Mouse (Mus musculus) forebrain, embryonic 16.5 days (tissue): ENCODE data around the gene Gatad2a. TPM values are rescaled to one million over a fixed set of nuclear protein-coding genes. Genes with fewer than 3 reads are reported as not detected.

Experiments used
- ATAC-seq: fragments of 200-750 bp; cut with Nextera tagmentation; 2 replicates; pipeline ENCODE4 v1.8.0; 2017; ENCODE audit warnings: mild to moderate bottlenecking, moderate library complexity
- H3K27ac ChIP-seq: fragments of 300-500 bp; sonication (generic); 2 replicates; pipeline ENCODE4 v1.5.1; 2014; ENCODE audit warnings: low read length, control low read depth
- H3K27me3 ChIP-seq: fragments of 300-500 bp; sonication (generic); replicated peaks from 2 replicates; pipeline ENCODE4 v1.6.1; 2014; ENCODE audit warnings: low read length; ENCODE audit not compliant: control insufficient read depth, insufficient read depth
- H3K36me3 ChIP-seq: fragments of 300-500 bp; sonication (generic); 2 replicates; pipeline ENCODE4 v1.6.1; 2014; ENCODE audit not compliant: control insufficient read depth, insufficient read depth
- H3K4me1 ChIP-seq: fragments of 300-500 bp; sonication (generic); replicated peaks from 2 replicates; pipeline ENCODE4 v1.6.1; 2014; ENCODE audit warnings: low read length; ENCODE audit not compliant: control insufficient read depth, insufficient read depth
- H3K4me2 ChIP-seq: fragments of 300-500 bp; sonication (generic); 2 replicates; pipeline ENCODE4 v1.6.1; 2014; ENCODE audit warnings: mild to moderate bottlenecking, low read length, control low read depth
- H3K4me3 ChIP-seq: fragments of 300-500 bp; sonication (generic); replicated peaks from 2 replicates; pipeline ENCODE4 v1.5.1; 2014; ENCODE audit warnings: mild to moderate bottlenecking, low read length, control low read depth
- H3K9ac ChIP-seq: fragments of 300-500 bp; sonication (generic); replicated peaks from 2 replicates; pipeline ENCODE4 v1.6.1; 2014; ENCODE audit warnings: low read depth, low read length, control low read depth
- H3K9me3 ChIP-seq: fragments of 300-500 bp; sonication (generic); 2 replicates; pipeline ENCODE4 v1.6.1; 2016; ENCODE audit warnings: low read length; ENCODE audit not compliant: control insufficient read depth
- WGBS: fragments of 180-500 bp; shearing (Covaris S2); extraction: QIAGEN DNeasy Blood & Tissue Kit; methylation state at CpG from one replicate; pipeline ENCODE4 v1.1.7; 2014; 5-methylcytosine and 5-hydroxymethylcytosine counted together
- polyA plus RNA-seq: library from polyadenylated mRNA; unstranded; fragments of >200 nt; fragmentation: Nextera tagmentation; extraction: Ambion mirVana; gene quantifications from 2 replicates; pipeline ENCODE4 v1.2.1, GENCODE M21; 2015

Gene Gatad2a
- polyA plus RNA-seq, 1 experiment from 2014 or later = 22.6 TPM

DNA sequence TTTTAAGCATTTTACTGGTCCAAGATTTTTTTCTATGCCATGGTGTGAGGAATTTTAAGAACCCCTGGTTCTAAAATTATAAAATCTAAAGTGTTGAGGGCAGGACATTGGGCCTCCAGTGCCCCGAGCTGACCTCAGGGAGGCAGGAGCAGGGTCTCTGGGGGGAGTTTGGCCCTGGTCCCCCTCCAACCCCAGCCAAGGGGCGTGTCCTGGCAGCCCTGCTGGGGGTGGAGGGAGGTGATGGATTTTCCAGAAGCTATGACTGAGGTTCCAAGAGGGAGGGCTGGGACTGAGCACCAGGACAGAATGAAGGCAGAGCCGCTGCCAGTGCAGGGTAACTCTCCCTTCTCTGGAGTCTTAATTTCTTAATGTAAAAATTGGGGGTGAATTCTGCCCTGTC is 118.2 kb downstream of the Gatad2a start:
- WGBS = 54% methylated on average over 3 of the region's 3 CpGs
- H3K36me3 ChIP-seq = no peaks in the 10 kb centered on the region
- ATAC-seq = no peak
- H3K9ac ChIP-seq = no peak overlapping the region
- peaks cover 39% of the 10 kb centered on the region for H3K27me3 ChIP-seq
- no peak overlapping the region for H3K27ac ChIP-seq
- peaks cover 13% of the 10 kb centered on the region for H3K4me1 ChIP-seq
- no peak overlapping the region for H3K4me3 ChIP-seq
- no peaks in the 10 kb centered on the region for H3K9me3 ChIP-seq
- H3K4me2 ChIP-seq = no peak overlapping the region

DNA sequence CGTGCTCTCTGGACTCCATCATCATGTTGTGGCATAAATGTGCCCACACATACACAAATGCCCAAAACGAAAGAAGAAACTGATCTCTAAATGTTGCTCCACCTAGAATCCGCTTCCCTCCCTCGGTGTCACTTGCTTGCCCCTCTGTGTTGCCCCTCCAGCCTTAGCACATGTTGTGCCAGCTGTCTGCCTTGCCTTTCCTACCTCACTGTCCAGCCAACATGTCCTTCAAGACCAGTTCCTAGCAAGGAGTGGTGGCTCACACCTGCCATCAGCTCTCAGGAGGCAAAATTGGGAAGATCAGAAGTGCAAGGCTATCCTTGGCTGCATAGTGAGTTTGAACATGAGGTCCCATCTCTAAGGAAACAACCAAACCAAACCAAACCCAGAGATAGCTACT is 118.8 kb downstream of the Gatad2a start:
- no peak for ATAC-seq
- H3K4me2 ChIP-seq = no peak overlapping the region
- WGBS = 90% methylated on average over 4 of the region's 4 CpGs
- H3K27me3 ChIP-seq = peaks cover 33% of the 10 kb centered on the region
- H3K4me1 ChIP-seq = peaks cover 12% of the 10 kb centered on the region
- no peak overlapping the region for H3K27ac ChIP-seq
- no peaks in the 10 kb centered on the region for H3K36me3 ChIP-seq
- H3K4me3 ChIP-seq = no peak overlapping the region
- no peaks in the 10 kb centered on the region for H3K9me3 ChIP-seq
- H3K9ac ChIP-seq = no peak overlapping the region

DNA sequence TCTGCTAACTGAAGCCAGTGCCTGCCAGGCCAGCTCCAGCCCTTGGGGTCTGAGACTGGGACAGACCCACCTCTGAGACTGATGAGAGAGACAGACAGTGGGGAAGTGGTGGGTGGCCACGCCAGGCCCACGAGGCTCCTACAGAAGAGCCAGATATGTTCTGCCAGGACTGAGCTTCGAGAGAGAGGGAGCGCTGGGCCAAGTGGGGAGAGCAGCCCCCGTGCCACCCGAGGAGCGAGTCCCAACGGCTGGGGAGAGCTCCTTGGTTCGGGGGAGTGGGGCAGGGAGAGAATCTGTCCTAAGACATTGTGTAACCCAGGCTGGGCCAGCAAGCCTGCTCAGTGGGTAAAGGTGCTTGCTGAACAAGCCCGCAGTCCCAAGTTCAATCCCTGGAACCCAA is 119.2 kb downstream of the Gatad2a start:
- H3K27me3 ChIP-seq = peaks cover 29% of the 10 kb centered on the region
- no peak overlapping the region for H3K27ac ChIP-seq
- no peaks in the 10 kb centered on the region; the same call in 1 of the 2 replicates for H3K36me3 ChIP-seq
- WGBS = 80% methylated on average over 10 of the region's 10 CpGs
- ATAC-seq = no peak
- H3K4me3 ChIP-seq = no peak overlapping the region
- H3K4me1 ChIP-seq = peaks cover 10% of the 10 kb centered on the region
- H3K4me2 ChIP-seq = no peak overlapping the region
- H3K9ac ChIP-seq = no peak overlapping the region
- H3K9me3 ChIP-seq = no peaks in the 10 kb centered on the region

DNA sequence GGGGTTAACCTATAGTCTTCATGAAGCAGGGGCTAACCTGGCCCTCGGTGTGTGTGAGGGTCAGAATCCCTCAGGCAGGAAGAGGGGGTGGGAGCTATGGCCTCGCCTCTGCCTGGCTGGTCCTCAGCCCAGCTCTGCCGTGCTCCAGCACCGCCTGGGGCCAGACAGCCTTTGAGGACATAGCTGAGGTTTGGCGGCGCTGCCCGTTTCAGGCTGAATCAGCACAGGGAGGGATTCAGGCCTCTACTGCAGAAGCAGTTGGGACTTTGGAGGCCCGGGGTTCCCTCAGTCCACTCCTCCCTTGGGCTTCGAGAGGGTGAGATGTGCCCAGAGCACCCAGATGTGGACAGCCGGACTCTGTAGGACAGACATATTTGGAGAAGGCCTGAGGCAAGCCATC is 120.1 kb downstream of the Gatad2a start:
- 41% methylated on average over 10 of the region's 10 CpGs for WGBS
- no peaks in the 10 kb centered on the region; the same call in 1 of the 2 replicates for H3K36me3 ChIP-seq
- ATAC-seq = no peak
- no peak overlapping the region for H3K9ac ChIP-seq
- H3K9me3 ChIP-seq = no peaks in the 10 kb centered on the region
- H3K4me1 ChIP-seq = peaks cover 4% of the 10 kb centered on the region
- peaks cover 20% of the 10 kb centered on the region for H3K27me3 ChIP-seq
- no peak overlapping the region for H3K4me2 ChIP-seq
- no peak overlapping the region for H3K4me3 ChIP-seq
- no peak overlapping the region for H3K27ac ChIP-seq

DNA sequence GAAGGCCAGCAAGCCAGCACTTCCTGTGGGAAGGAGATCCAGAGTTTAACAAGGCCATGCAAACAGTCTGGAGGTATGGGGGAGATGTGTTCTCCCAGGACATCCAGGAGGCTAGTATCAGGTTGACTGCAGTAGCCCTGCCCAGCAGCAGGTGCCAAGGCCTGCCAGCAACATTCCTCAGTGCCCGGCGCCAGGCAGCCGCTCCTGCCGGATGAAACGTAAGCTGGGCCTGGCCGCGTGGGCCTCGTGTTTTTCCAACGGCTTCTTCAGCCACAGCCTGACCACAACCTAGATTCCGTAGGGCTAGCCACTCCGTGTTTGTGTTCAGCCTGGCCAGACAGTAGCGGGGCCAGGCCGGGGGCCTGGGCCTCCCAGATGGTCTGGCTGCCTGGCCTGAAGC is 121.5 kb downstream of the Gatad2a start:
- Histone ChIP-seq H3K9me3 (no peaks in the 10 kb centered on the region), H3K4me1 (no peaks in the 10 kb centered on the region), H3K27me3 (peaks cover 6% of the 10 kb centered on the region), H3K9ac (no peak overlapping the region), H3K4me2 (no peak overlapping the region), H3K27ac (no peak overlapping the region), H3K36me3 (no peaks in the 10 kb centered on the region; the same call in 1 of the 2 replicates), H3K4me3 (no peak overlapping the region)
- 86% methylated on average over 13 of the region's 13 CpGs for WGBS
- ATAC-seq = no peak

- H3K4me2 ChIP-seq = no peak overlapping the region
- H3K9ac ChIP-seq = no peak overlapping the region
- no peaks in the 10 kb centered on the region for H3K4me1 ChIP-seq
- no peak overlapping the region for H3K4me3 ChIP-seq
- H3K36me3 ChIP-seq = no peaks in the 10 kb centered on the region; the same call in 1 of the 2 replicates
- H3K27ac ChIP-seq = no peak overlapping the region
- no peaks in the 10 kb centered on the region for H3K9me3 ChIP-seq
- WGBS = 11% methylated on average over 9 of the region's 9 CpGs
- no peak for ATAC-seq
- peaks cover 2% of the 10 kb centered on the region for H3K27me3 ChIP-seq
Measured at GRCm38 (mm10) chr8:69874155-69874554, 122.0 kb downstream of the Gatad2a start.

- ATAC-seq = no peak
- Histone ChIP-seq H3K27ac (no peak overlapping the region), H3K9me3 (no peaks in the 10 kb centered on the region), H3K4me3 (no peak overlapping the region), H3K27me3 (no peaks in the 10 kb centered on the region), H3K36me3 (no peaks in the 10 kb centered on the region; the same call in 1 of the 2 replicates), H3K4me1 (no peaks in the 10 kb centered on the region), H3K9ac (no peak overlapping the region), H3K4me2 (no peak overlapping the region)
- WGBS = 93% methylated on average over 6 of the region's 6 CpGs
Measured at GRCm38 (mm10) chr8:69870907-69871306, 125.3 kb downstream of the Gatad2a start.

DNA sequence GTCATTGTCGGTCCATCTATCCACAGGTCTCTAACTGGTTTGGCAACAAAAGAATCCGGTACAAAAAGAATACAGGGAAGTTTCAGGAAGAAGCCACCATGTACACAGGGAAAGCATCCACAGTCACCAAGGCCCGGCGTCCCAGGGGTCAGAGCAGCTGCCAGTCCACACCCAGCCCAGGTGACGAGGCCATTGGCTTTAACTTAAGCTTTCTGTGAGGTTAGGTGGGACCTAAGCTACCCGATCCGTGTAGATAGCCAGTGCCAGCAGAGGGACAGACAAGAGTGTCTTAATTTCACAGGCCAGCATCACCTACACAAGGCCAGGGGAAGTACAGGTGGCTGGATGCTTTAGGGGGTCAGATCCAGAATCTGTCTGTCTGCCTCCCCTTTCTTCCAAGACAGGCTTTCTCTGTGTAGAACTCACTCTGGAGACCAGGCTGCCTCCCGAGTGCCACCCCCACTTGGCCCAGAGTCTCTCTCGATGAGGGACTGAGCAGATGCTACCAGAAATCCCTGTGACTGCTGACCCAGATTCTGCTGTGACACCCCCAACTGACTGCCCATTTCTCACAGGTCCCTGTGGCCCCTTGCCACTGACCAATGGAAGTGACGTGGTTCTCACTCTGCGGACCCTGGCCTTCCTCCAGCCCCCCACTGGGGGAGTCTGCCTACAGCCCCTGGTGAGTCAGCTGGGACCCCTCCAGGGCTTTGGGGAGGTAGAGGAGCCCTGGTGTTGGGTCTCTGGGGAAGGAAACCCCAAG is 126.0 kb downstream of the Gatad2a start:
- Histone ChIP-seq H3K4me3 (no peak overlapping the region), H3K9ac (no peak overlapping the region), H3K4me1 (no peaks in the 10 kb centered on the region), H3K4me2 (no peak overlapping the region), H3K27ac (no peak overlapping the region), H3K9me3 (no peaks in the 10 kb centered on the region), H3K36me3 (no peaks in the 10 kb centered on the region; the same call in none of the 2 replicates), H3K27me3 (no peaks in the 10 kb centered on the region)
- 87% methylated on average over 11 of the region's 11 CpGs for WGBS
- no peak for ATAC-seq

- H3K27ac ChIP-seq = no peak overlapping the region
- no peaks in the 10 kb centered on the region; the same call in none of the 2 replicates for H3K36me3 ChIP-seq
- H3K9me3 ChIP-seq = no peaks in the 10 kb centered on the region
- H3K9ac ChIP-seq = no peak overlapping the region
- no peak for ATAC-seq
- H3K4me3 ChIP-seq = no peak overlapping the region
- no peak overlapping the region for H3K4me2 ChIP-seq
- no peaks in the 10 kb centered on the region for H3K4me1 ChIP-seq
- H3K27me3 ChIP-seq = no peaks in the 10 kb centered on the region
- WGBS = 88% methylated on average over 5 of the region's 5 CpGs
Measured at GRCm38 (mm10) chr8:69867696-69868326, 128.4 kb downstream of the Gatad2a start.
